Mouse (Mus musculus) spleen, postnatal 14 days (tissue): ENCODE measurements around the gene Cobll1.

Experiments
- DNase-seq, 2 experiments: peaks; one replicate each; pipeline ENCODE4 v3.0.0; 2021 to 2022; ENCODE audit warnings: low spot score in 2 of 2

Gene Cobll1

DNA sequence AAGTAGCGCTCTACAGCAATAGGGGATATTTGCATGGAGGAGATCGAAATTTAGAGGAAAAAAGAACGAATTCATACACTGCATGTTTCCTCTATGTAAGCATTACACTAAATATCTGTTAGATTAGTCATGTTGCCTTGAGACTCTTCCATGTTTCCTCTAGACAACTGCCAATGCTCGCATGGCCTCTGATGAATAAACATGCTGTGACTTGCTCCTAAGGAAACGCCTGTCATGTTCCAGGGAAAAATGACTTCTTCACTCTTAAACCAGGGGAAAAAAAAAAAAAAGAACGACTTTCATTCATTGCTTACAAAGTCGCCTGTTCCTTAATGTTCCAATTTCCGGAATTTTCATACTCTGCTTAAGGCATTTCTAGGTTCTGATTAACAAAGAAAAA, 2.1 kb downstream of the Cobll1 start:
- DNase-seq = no peak

DNA sequence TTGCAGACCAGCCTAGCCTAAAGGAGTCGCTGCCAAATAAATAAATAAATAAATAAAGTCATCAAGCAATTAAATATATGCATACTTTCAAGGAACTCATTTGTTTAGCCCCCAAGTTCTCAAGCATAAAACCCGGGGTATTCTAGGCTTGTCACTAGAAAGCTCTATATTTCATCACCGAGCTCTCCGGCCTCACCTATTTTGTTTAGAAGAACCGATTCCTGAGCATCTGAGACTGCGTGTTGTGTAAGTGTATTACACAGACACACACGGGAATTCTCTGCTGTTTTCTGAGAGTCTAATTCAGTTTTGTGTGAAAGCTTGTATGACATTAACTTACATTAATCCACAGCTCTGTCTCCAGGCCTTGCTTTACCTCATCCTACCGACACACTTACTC, 2.6 kb downstream of the Cobll1 start:
- no peak for DNase-seq

- DNase-seq = no peak
These were observed 6.3 kb downstream of the Cobll1 start for GRCm38 (mm10) chr2:65232756-65233535.

DNA sequence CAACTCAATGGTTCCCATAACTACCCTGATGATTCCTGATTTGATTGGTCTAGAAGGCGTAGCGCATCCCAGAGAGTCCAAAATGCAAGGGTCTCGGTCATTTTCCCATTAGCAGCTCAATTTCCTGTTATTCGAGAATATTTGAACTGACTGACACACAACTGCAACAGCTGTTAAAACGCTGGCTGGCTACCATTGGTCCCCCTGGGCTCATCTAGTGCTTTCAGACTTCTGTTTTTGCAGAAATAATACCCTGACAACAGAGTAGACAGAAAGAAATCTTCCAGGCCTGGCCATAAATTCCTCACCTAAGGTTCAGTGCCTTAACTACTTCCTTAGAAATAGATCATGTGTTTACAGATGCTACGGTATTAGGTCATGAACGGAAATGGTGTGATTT, 10.8 kb downstream of the Cobll1 start:
- DNase-seq = no peak

DNA sequence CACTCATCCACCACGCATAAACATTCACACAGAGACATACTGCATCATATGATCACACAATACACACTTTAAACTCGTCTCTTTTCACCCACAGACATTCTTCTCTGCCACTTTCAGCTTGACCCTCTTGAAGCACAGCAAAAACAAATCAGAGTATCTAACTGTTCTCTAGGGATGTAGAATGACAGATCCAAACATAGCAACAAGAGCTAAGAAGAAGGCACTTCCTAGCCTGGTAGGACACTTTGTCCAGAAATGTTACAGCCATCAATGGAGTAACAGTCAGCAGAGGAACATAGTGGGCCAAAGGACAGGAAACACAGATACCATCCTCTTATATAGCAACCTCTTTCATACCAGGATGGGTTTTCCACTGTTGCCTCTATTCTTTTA, 11.3 kb downstream of the Cobll1 start:
- no peak for DNase-seq

DNA sequence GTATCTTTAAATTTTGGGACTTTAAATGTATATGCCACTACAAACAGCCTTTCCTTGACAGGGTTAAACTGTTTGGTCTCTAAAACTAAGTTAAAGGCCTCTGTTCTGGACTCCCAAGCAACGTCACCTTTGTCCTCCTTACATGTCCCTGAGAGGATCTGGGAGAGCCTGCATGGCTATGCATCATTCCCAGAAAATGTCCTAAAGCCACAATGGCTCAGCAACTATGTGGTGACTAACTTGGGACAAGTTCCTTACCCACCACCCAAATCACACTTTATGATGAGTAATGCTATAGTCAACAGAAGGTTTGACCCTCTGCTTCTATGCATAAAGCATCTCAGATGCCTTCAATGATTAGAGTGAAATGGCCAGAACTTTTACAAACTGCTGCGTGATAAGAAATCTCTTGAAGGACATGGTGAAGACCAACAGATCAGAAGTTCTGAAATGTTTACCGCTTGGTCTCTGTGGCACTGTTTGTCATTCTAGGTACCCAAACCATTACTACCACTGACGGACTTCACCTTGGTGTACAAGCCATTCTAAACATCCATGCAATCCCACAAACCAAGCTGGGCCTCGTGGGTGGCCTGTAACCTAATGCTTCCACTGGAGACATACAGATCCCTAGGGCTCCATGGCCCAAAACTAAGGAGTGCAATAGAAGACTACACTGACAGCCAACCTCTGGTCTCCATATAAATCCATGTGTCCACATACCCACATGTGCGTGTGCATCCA, 11.9 kb downstream of the Cobll1 start:
- DNase-seq = no peak

DNA sequence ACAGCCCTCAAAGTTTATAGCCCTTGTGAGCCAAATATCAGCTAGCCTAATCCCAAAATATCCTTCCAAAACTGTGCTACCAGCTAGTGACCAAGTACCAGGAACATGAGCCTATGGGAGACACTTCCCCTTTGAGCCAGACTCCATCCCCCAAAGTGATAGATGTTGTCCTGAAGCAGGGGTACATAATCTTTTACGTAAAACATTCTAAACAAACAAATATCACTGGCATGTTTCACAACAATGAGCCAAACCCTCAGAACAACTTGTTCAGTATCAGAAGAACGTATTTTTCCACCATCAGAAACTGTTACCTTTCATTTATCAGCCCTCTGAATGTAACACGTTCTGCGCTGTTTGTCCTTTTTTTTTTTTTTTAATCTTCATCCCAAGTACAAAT, 12.7 kb downstream of the Cobll1 start:
- no peak for DNase-seq

DNA sequence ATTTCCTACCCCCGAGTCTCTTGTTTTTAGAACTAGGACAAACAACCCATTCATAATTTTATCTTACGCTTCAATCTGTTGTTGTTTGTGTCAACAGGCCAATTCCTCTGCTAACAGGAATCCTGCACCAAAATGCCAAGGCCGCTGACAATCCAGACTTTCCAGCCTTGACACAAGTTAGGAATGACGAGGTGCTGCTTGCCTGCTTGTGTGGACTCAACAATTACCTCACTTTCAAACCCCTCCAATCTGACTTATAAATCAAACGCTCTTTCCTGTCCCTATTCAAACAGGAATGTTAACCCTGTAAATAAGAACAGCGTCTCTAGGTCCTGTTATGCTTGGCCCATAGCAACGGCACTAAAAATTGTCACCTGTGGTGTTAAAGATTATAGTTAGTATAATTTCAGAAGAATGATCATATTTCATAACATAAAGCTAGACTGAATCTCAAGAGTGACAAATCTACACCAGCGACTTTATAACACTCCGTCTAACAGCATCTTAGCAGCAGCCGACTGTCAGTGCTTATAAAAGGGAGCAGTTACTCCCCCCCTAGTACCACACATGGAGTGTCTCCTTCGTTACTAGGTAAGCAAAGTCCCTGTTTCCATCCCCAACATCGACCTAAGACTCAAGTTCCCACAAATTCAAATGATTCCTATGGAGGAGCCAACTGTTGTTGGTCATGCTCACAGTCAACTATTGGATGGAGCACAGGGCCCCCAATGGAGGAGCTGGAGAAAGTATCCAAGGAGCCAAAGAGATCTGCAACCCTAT, 15.1 kb downstream of the Cobll1 start:
- DNase-seq = no peak

GRCm38 (mm10) chr2:65223012-65223411, 16.2 kb downstream of the Cobll1 start:
- DNase-seq = no peak

GRCm38 (mm10) chr2:65221646-65222045, 17.6 kb downstream of the Cobll1 start:
- no peak for DNase-seq

DNA sequence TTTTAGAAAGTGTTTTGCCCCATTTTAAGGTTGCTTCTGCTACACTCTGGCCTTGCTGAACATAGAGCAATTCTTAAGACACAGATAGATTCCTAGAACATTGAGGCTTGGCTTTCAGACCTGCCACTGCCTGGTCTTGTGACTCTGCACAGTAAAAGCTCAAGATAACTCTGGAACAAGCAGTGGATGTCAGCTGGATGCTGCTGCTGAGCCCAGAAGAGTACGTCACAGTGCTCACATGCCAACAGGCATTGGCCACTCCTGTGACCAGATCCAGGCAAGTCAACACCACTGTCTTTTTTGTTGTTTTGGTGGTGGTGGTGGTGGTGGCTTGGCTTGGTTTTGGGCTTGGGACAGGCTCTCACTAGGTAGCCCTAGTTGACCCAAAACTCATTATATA, 18.6 kb downstream of the Cobll1 start:
- DNase-seq = no peak

DNA sequence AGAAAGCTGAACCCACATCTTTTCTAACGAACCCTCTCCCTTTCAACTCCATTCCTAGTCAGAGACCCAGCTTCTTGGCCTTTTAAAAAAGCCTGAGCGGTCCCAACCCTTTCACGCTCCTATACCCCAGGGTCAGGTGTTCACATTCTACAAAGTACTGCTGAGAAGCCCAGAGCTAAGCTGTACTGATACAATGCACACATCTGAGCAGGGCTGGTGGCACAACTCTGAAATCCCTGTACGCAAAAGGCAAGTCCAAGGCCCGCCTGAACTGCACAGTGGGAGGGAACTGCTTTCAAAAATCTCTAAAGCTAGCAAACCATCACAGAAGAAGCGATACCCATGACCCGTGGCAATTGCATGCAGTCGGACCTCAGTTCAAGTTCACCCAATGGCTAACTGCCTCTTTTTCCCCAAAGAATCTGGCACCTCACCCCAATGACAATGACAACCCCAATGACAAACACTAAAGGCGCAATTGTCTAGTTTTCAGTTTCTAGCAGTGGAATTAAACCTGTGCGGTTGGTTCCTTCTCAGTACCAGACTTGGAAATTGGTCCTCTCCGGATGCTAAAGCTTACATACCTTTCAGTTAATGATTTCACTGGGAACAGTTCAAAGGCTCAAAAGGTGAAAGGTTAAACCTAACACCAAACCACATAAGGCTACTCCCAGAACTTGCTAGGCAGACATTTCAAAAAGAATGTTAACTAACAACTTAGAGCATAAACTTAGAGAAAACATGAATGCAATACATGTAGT, 19.6 kb downstream of the Cobll1 start:
- DNase-seq = no peak

DNA sequence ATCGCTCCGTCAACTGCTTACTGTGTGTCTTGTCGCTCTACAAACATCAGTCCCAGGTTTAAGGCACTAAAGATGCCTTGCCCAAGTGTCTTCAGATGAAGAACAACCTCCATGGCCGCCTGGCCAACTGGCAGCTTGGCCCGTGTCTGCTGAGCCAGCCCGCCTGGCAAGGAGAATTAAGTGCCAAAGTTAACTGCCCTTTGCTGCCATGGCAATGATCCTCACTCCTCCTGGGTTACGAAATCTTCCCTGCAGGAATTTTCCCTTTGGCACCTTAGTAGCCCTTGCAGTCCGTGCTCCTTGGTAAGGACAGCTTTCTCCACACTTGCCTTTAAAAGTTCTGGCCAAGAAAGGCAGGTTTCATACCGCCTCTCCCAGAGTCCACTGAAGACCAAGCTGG, 20.9 kb downstream of the Cobll1 start:
- no peak for DNase-seq

DNA sequence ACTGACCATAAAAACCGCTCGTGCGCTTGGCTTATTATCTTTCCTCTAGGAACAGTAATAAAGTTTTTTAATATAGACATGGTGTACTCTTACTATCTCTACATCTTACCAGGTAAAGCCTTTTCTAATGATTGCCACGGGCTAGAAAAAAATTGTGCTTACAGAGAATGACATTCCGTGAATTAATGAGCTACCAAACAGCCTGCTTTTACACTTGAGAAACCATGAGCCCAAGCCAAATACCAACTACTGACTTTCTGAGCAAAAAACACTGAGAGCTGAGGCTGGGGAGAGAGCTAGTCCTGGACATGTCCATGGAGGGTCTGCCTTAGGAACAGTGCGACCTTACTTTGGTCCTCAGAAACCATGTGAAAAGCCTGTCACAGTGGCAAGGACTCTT, 21.5 kb downstream of the Cobll1 start:
- DNase-seq = no peak

DNA sequence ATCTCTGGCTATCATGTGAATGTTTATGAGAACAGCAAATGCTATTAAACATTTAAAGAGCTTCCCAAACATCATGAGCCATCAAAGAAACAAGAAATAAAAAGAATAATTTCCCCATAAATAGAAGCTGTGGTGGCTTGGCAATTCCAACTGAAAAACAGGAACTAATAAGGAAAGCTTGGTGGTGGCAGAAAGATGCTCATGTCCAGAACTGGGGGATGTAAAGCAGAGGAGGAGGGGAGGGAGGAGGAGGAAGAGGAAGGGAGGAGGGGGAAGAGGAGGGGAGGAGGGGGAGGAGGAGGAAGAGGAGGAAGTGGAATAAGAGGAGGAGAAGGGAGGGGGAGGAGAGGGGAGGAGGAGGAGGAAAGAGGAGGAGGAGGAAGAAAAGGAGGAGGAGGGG, 23.0 kb downstream of the Cobll1 start:
- DNase-seq = no peak

DNA sequence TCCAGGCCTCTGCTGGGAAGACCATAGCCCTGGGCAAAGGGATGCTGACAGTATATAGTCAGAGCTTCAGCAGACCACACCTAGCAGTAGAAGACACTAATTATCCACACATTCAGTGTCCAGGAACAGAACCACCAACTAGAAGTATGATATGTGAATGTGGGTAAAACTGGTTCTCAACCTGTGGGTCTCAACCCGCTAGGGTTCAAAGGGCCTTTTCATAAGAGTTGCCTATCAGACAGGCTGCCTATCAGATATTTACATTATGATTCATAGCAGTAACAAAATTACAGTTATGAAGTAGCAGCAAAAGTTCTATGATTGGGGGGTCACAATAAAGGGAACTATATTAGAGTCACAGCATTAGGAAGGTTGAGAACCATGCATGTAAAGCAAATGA, 24.6 kb downstream of the Cobll1 start:
- no peak for DNase-seq

GRCm38 (mm10) chr2:65213675-65214074, 25.5 kb downstream of the Cobll1 start:
- DNase-seq = no peak

GRCm38 (mm10) chr2:65211620-65212019, 27.6 kb downstream of the Cobll1 start:
- no peak for DNase-seq

DNA sequence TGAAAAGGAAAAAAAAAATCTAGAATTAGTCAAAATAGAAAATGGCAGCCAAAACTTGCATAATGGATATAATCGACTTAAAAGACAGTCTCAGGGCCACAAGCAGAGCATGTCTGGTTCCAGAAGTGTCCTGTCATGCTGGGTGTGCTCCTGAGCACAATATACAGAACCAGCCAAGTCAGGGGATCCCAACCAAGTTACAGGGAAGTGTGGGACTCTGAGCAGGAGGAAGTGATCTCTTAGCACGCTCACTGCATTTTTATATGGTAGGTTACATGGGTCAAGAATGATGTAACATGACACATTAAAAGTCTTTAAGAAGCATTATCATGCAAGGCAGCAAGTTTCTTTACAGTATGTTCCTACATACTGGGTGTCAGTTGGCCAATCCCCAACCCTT, 31.5 kb downstream of the Cobll1 start:
- DNase-seq = no peak

DNA sequence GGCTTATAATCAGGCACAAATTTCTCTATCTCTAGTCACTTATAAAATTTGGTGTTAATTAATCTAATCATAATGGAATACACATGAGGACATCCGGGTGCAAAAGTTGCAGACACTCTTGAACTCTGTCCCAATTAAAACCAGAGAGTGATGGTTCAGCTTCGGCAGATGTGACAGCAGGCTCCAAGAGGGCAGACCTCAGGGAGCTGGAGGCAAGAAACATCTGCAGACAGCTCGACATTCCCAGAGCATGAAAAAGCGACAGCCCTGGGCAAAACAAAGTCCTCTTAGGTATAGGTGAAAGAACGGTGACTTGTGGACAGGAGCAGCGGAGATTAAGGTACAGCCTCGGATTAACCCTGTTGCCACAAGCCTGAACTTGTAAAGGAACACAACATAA, 35.5 kb downstream of the Cobll1 start:
- DNase-seq = no peak

DNA sequence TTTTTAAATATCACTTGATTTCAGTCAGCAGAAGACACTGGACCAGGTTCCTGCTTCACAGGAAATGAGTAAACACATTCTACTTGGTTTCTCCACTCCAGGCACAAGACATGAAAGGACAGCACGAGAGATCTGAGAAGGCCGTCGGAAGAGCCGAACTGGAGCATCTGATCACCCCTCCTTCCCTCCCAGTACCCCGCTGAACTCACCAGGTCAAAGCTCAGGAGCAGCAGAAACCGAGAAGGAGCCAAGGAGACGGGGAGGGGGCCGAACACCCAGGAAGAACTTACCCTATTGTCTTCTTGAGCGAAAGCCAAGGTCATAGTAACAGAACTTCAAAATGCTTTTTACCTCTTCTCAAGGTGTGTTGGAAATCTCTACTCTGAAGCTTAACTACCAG, 39.5 kb downstream of the Cobll1 start:
- no peak for DNase-seq

GRCm38 (mm10) chr2:65198605-65199004, 40.6 kb downstream of the Cobll1 start:
- no peak for DNase-seq
